In genomic region chr15:12738301-12739093, GRCm38 (mm10) we compare ENCODE assay signal across 8 mouse cellular contexts. TPM values are rescaled to one million over a fixed set of nuclear protein-coding genes. Genes with fewer than 3 reads are reported as not detected.
DNase-seq lines count a peak whose midpoint lies in the region; ATAC-seq lines count a peak whose summit lies in the region.

No protein-coding gene starts in this region.

- peak overlapping the region; percentile 85 for H3K4me2 ChIP-seq in embryonic facial prominence, embryonic 15.5 days (replicated peaks)
- H3K4me2 ChIP-seq in hindbrain, embryonic 11.5 days (replicated peaks; ENCODE audit: low read depth, low read length) = peak overlapping the region; percentile 87
- peak overlapping the region; percentile 88 for H3K4me2 ChIP-seq in midbrain, embryonic 11.5 days

- peak overlapping the region; percentile 67 for H3K4me3 ChIP-seq in embryonic facial prominence, embryonic 15.5 days (replicated peaks)
- H3K4me3 ChIP-seq in hindbrain, embryonic 11.5 days (ENCODE audit: low read depth, low read length) = peak overlapping the region; percentile 48
- H3K4me3 ChIP-seq in midbrain, embryonic 11.5 days (ENCODE audit: low read depth, low read length) = peak overlapping the region; percentile 66

- no peaks in the 10 kb centered on the region for H3K36me3 ChIP-seq in embryonic facial prominence, embryonic 15.5 days
- H3K36me3 ChIP-seq in hindbrain, embryonic 11.5 days (ENCODE audit: control insufficient read depth, insufficient read depth, low read length) = no peaks in the 10 kb centered on the region
- no peaks in the 10 kb centered on the region for H3K36me3 ChIP-seq in midbrain, embryonic 11.5 days (ENCODE audit: control insufficient read depth, insufficient read depth, low read length)

- peaks cover 20% of the 10 kb centered on the region for H3K4me1 ChIP-seq in embryonic facial prominence, embryonic 15.5 days
- H3K4me1 ChIP-seq in hindbrain, embryonic 11.5 days (replicated peaks; ENCODE audit: control insufficient read depth, insufficient read depth, low read length) = no peaks in the 10 kb centered on the region
- peaks cover 12% of the 10 kb centered on the region for H3K4me1 ChIP-seq in midbrain, embryonic 11.5 days (ENCODE audit: control insufficient read depth, insufficient read depth, low read length)

- no peak overlapping the region for H3K9ac ChIP-seq in embryonic facial prominence, embryonic 15.5 days
- no peak overlapping the region for H3K9ac ChIP-seq in hindbrain, embryonic 11.5 days (ENCODE audit: low read depth, low read length)
- H3K9ac ChIP-seq in midbrain, embryonic 11.5 days (ENCODE audit: low read length) = no peak overlapping the region

- ATAC-seq in embryonic facial prominence, embryonic 15.5 days (ENCODE audit: insufficient number of reproducible peaks, low FRiP score, low TSS enrichment, low read depth) = no peak
- ATAC-seq in hindbrain, embryonic 11.5 days (ENCODE audit: low FRiP score) = no peak
- ATAC-seq in midbrain, embryonic 11.5 days (ENCODE audit: low FRiP score) = no peak
- no peak for ATAC-seq in monocyte, adult 5-6 weeks (replicated peaks; ENCODE audit: insufficient number of reproducible peaks, low FRiP score, low TSS enrichment, poor library complexity, severe bottlenecking)

- H3K27me3 ChIP-seq in embryonic facial prominence, embryonic 15.5 days = peaks cover 11% of the 10 kb centered on the region
- peaks cover 5% of the 10 kb centered on the region for H3K27me3 ChIP-seq in hindbrain, embryonic 11.5 days (ENCODE audit: control insufficient read depth, insufficient read depth, low read length)
- peaks cover 7% of the 10 kb centered on the region for H3K27me3 ChIP-seq in midbrain, embryonic 11.5 days (ENCODE audit: control insufficient read depth, insufficient read depth, low read length)

- H3K9me3 ChIP-seq in embryonic facial prominence, embryonic 15.5 days (replicated peaks) = no peaks in the 10 kb centered on the region
- H3K9me3 ChIP-seq in hindbrain, embryonic 11.5 days (ENCODE audit: control insufficient read depth, low read length) = no peaks in the 10 kb centered on the region
- no peaks in the 10 kb centered on the region for H3K9me3 ChIP-seq in midbrain, embryonic 11.5 days (ENCODE audit: control insufficient read depth, low read length)

- DNase-seq in layer of hippocampus, adult 18-20 months (ENCODE audit: low spot score in 2 of 2) = peak; percentile 13 to 60
- no peak for DNase-seq in layer of hippocampus, postnatal 14 days (ENCODE audit: low spot score in 2 of 2)
- DNase-seq in hindbrain, embryonic 11.5 days (ENCODE audit: low spot score) = no peak
- DNase-seq in midbrain, embryonic 11.5 days (ENCODE audit: low spot score, missing footprints) = peak; percentile 89
- no peak for DNase-seq in yolk sac, embryonic 10.5 days (ENCODE audit: low spot score)
- DNase-seq in spleen, postnatal 14 days (ENCODE audit: low spot score in 2 of 2) = no peak

- no peak overlapping the region for H3K27ac ChIP-seq in embryonic facial prominence, embryonic 15.5 days (replicated peaks)
- H3K27ac ChIP-seq in hindbrain, embryonic 11.5 days (ENCODE audit: low read depth, low read length) = no peak overlapping the region
- H3K27ac ChIP-seq in midbrain, embryonic 11.5 days (ENCODE audit: low read depth, low read length) = no peak overlapping the region

- WGBS in embryonic facial prominence, embryonic 15.5 days = 43% methylated on average over 10 of the region's 10 CpGs
- 39% methylated on average over 10 of the region's 10 CpGs for WGBS in hindbrain, embryonic 11.5 days
- 36% methylated on average over 10 of the region's 10 CpGs for WGBS in midbrain, embryonic 11.5 days

RNA-seq across cellular contexts. Expression of gene Pdzd2, which starts 1.2 kb away (rescaled TPM):
- total RNA-seq in layer of hippocampus, adult 18-20 months (2021) = 10 to 100 TPM; 47.4 to 55.9 TPM
- total RNA-seq in layer of hippocampus, postnatal 14 days (2021) = 10 to 100 TPM; 44.2 to 47.2 TPM
- polyA plus RNA-seq in embryonic facial prominence, embryonic 15.5 days (2015; fragmentation: Nextera tagmentation; extraction: Ambion mirVana) = 39.4 and 43.7 TPM in 2 replicates
- 4.0 and 5.5 TPM in 2 replicates for polyA plus RNA-seq in hindbrain, embryonic 11.5 days (2014; fragmentation: Nextera tagmentation; extraction: Ambion mirVana)
- polyA plus RNA-seq in midbrain, embryonic 11.5 days (2014; fragmentation: Nextera tagmentation; extraction: Ambion mirVana) = 5.2 and 6.5 TPM in 2 replicates
- total RNA-seq in monocyte, adult 5-6 weeks (2017) = 1.2 to 5.9 TPM (median 1.4 TPM) in 3 replicates

Comparison
In these comparisons a context has a peak if more than half of its experiments do, and no peak if none do; other contexts are left out.
1. DNase-seq: peak in layer of hippocampus, adult 18-20 months (2 of 2) and midbrain, embryonic 11.5 days (single experiment); none in layer of hippocampus, postnatal 14 days (0 of 2), hindbrain, embryonic 11.5 days (single experiment), yolk sac, embryonic 10.5 days (single experiment) and spleen, postnatal 14 days (0 of 2).
2. Peak in every context shown above with its lines, with median percentiles within 50 percentile points of each other: H3K4me2 ChIP-seq and H3K4me3 ChIP-seq.